34 mouse cellular contexts compared by ENCODE assay signal in genomic region chr4:114484173-114484572, GRCm38 (mm10).
"Had no signal": no experiment of that assay in that cellular context is flagged by ENCODE, and none has a peak within 500 bp of the region (broad histone marks: within the 10 kb centered on the region; RNA-seq: fewer than 3 reads in every experiment).

No protein-coding gene starts in this region.

- H3K9me3 ChIP-seq: heart, embryonic 12.5 days; heart, embryonic 13.5 days; heart, embryonic 15.5 days; hindbrain, embryonic 10.5 days; hindbrain, embryonic 12.5 days; hindbrain, embryonic 13.5 days; hindbrain, embryonic 15.5 days; intestine, embryonic 15.5 days; kidney, embryonic 15.5 days had no signal

- H3K4me3 ChIP-seq: heart, embryonic 12.5 days; heart, embryonic 13.5 days; heart, embryonic 15.5 days; hindbrain, embryonic 10.5 days; hindbrain, embryonic 12.5 days; hindbrain, embryonic 13.5 days; hindbrain, embryonic 15.5 days; intestine, embryonic 15.5 days; kidney, embryonic 15.5 days; layer of hippocampus, adult 2 months; left cerebral cortex, adult 2 months had no signal

- H3K4me2 ChIP-seq: heart, embryonic 12.5 days; heart, embryonic 13.5 days; heart, embryonic 15.5 days; hindbrain, embryonic 12.5 days; hindbrain, embryonic 13.5 days; hindbrain, embryonic 14.5 days; hindbrain, embryonic 15.5 days; intestine, embryonic 15.5 days; kidney, embryonic 15.5 days had no signal

- H3K9ac ChIP-seq: heart, embryonic 12.5 days; heart, embryonic 13.5 days; heart, embryonic 15.5 days; hindbrain, embryonic 12.5 days; hindbrain, embryonic 13.5 days; hindbrain, embryonic 14.5 days; hindbrain, embryonic 15.5 days; intestine, embryonic 15.5 days; kidney, embryonic 15.5 days had no signal

- DNase-seq: heart, postnatal 10 days; heart, postnatal 14 days; heart, postnatal 36 days; heart, postnatal 4 days; kidney, adult 11 months; kidney, adult 18-20 months; kidney, adult 2 months; kidney, adult 8-10 months; kidney, adult 9 months; kidney, postnatal 10 days; kidney, postnatal 14 days; kidney, postnatal 25 days; kidney, postnatal 36 days; kidney, postnatal 4 days; layer of hippocampus, adult 9-11 months; layer of hippocampus, postnatal 36 days had no signal

- ATAC-seq: hindbrain, embryonic 16.5 days; hindbrain, postnatal 0 days; inflammation-experienced regulatory T-cells, adult 6 months; intestine, embryonic 15.5 days; intestine, embryonic 16.5 days; intestine, postnatal 0 days had no signal

- H3K27me3 ChIP-seq: hindbrain, embryonic 12.5 days; hindbrain, embryonic 13.5 days; hindbrain, embryonic 15.5 days; intestine, embryonic 15.5 days had no signal

- H3K27ac ChIP-seq: heart, embryonic 13.5 days; heart, embryonic 15.5 days; hindbrain, embryonic 10.5 days; hindbrain, embryonic 12.5 days; hindbrain, embryonic 13.5 days; hindbrain, embryonic 14.5 days; hindbrain, embryonic 15.5 days; hindbrain, postnatal 0 days; intestine, embryonic 15.5 days; kidney, embryonic 15.5 days; kidney, postnatal 0 days; layer of hippocampus, adult 2 months; left cerebral cortex, adult 2 months had no signal

- H3K4me1 ChIP-seq: intestine, embryonic 15.5 days had no signal

- H3K36me3 ChIP-seq: heart, embryonic 12.5 days; heart, embryonic 13.5 days; heart, embryonic 15.5 days; hindbrain, embryonic 10.5 days; hindbrain, embryonic 12.5 days; hindbrain, embryonic 13.5 days; hindbrain, embryonic 15.5 days; intestine, embryonic 15.5 days; kidney, embryonic 15.5 days had no signal
